In the genomic region with DNA sequence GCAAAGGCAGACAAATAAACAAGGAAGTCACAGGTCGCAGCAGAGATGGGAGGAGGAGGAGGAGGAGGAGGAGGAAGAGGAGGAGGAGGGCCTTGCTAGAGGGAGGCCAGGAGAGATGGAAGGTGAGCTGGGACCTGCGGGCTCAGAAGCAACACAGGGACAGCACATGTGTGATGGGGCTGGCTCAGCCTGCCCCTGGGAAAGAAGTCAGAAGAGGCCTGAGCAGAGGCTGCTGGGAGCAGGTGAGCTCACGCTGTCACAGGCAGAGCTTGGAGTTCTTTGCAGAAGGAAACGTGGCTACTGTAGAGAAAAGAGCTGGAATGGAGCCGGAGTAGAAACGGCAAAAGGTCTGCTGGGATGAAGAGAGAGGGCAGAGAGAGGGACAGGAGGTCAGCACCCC, we compare ENCODE assay signal across 23 mouse cellular contexts.
DNase-seq lines count a peak whose midpoint lies in the region; ATAC-seq and TF ChIP-seq lines count a peak whose summit lies in the region.
"Had no signal": no experiment of that assay in that cellular context is flagged by ENCODE, and none has a peak within 500 bp of the region (broad histone marks: within the 10 kb centered on the region; RNA-seq: fewer than 3 reads in every experiment).

No protein-coding gene starts in this region.

- no peak overlapping the region for H3K4me3 ChIP-seq in heart, embryonic 13.5 days
- H3K4me3 ChIP-seq in intestine, embryonic 15.5 days (replicated peaks), result no peak overlapping the region
- H3K4me3 ChIP-seq in intestine, postnatal 0 days (ENCODE audit: low read depth, low read length), result no peak overlapping the region
- no peak overlapping the region for H3K4me3 ChIP-seq in lung, embryonic 15.5 days
- H3K4me3 ChIP-seq: embryonic facial prominence, embryonic 12.5 days; hindbrain, embryonic 13.5 days; left cerebral cortex, adult 2 months; limb, embryonic 12.5 days; midbrain, embryonic 13.5 days had no signal

- no peaks in the 10 kb centered on the region for H3K9me3 ChIP-seq in heart, embryonic 13.5 days
- no peaks in the 10 kb centered on the region for H3K9me3 ChIP-seq in intestine, embryonic 15.5 days
- no peaks in the 10 kb centered on the region for H3K9me3 ChIP-seq in intestine, postnatal 0 days (ENCODE audit: control insufficient read depth)
- H3K9me3 ChIP-seq in lung, embryonic 15.5 days, result no peaks in the 10 kb centered on the region
- H3K9me3 ChIP-seq: embryonic facial prominence, embryonic 12.5 days; hindbrain, embryonic 13.5 days; limb, embryonic 12.5 days; midbrain, embryonic 13.5 days had no signal

- peaks cover 85% of the 10 kb centered on the region for H3K36me3 ChIP-seq in heart, embryonic 13.5 days
- 0 out of 2 replicates have a peak, but pooled peaks cover 10% of the 10 kb centered on the region for H3K36me3 ChIP-seq in intestine, embryonic 15.5 days
- peaks cover 53% of the 10 kb centered on the region for H3K36me3 ChIP-seq in intestine, postnatal 0 days (ENCODE audit: control insufficient read depth, insufficient read depth)
- H3K36me3 ChIP-seq in lung, embryonic 15.5 days, result peaks cover 51% of the 10 kb centered on the region

- no peak for ATAC-seq in heart, embryonic 13.5 days (ENCODE audit: extremely low read depth, insufficient number of reproducible peaks, low FRiP score, low TSS enrichment)
- peak; percentile 52; the same call in 1 of the 2 replicates for ATAC-seq in intestine, embryonic 15.5 days
- ATAC-seq in intestine, postnatal 0 days, result no peak
- ATAC-seq in lung, embryonic 15.5 days (ENCODE audit: borderline replicate concordance, extremely low read depth, low FRiP score, low TSS enrichment), result 0 out of 2 replicates have a peak, but pooled peaks have one; percentile 23
- ATAC-seq: forebrain, embryonic 14.5 days; lung, postnatal 0 days had no signal

- 31% methylated on average over 6 of the region's 6 CpGs for WGBS in heart, embryonic 13.5 days
- WGBS in intestine, embryonic 15.5 days, result 55% methylated on average over 6 of the region's 6 CpGs
- WGBS in intestine, postnatal 0 days, result 60% methylated on average over 6 of the region's 6 CpGs
- WGBS in lung, embryonic 15.5 days, result 31% methylated on average over 6 of the region's 6 CpGs

- DNase-seq in heart, postnatal 36 days, result no peak
- no peak for DNase-seq in lung, postnatal 25 days (ENCODE audit: low spot score)
- DNase-seq: adrenal gland, postnatal 25 days; B cell, adult 2 months; cerebellum, adult 11-12 months; cerebellum, adult 9-11 months; embryo, embryonic 11 days; gastrocnemius, postnatal 14 days; kidney, adult 18-20 months; kidney, postnatal 10 days; liver, postnatal 0 days had no signal

- peak overlapping the region; percentile 53 for H3K4me2 ChIP-seq in heart, embryonic 13.5 days
- H3K4me2 ChIP-seq in intestine, embryonic 15.5 days (replicated peaks), result no peak overlapping the region
- H3K4me2 ChIP-seq in intestine, postnatal 0 days (replicated peaks; ENCODE audit: low read depth), result no peak overlapping the region
- H3K4me2 ChIP-seq in lung, embryonic 15.5 days, result no peak overlapping the region
- H3K4me2 ChIP-seq: embryonic facial prominence, embryonic 12.5 days; hindbrain, embryonic 13.5 days; limb, embryonic 12.5 days; midbrain, embryonic 13.5 days had no signal

- H3K27me3 ChIP-seq in heart, embryonic 13.5 days (replicated peaks), result no peaks in the 10 kb centered on the region
- H3K27me3 ChIP-seq in intestine, embryonic 15.5 days (replicated peaks), result no peaks in the 10 kb centered on the region
- H3K27me3 ChIP-seq in intestine, postnatal 0 days (replicated peaks; ENCODE audit: control insufficient read depth, insufficient read depth, low read length), result no peaks in the 10 kb centered on the region
- H3K27me3 ChIP-seq in lung, embryonic 15.5 days, result no peaks in the 10 kb centered on the region
- H3K27me3 ChIP-seq: embryonic facial prominence, embryonic 12.5 days; hindbrain, embryonic 13.5 days; limb, embryonic 12.5 days; midbrain, embryonic 13.5 days had no signal

- intact Hi-C loops in heart, postnatal 36 days (cut with DNase I), result no loop called here

- peaks cover 21% of the 10 kb centered on the region for H3K4me1 ChIP-seq in heart, embryonic 13.5 days
- 0 out of 2 replicates have a peak, but pooled peaks cover 4% of the 10 kb centered on the region for H3K4me1 ChIP-seq in intestine, embryonic 15.5 days (replicated peaks)
- no peaks in the 10 kb centered on the region for H3K4me1 ChIP-seq in intestine, postnatal 0 days (replicated peaks; ENCODE audit: control insufficient read depth, insufficient read depth, low read length)
- H3K4me1 ChIP-seq in lung, embryonic 15.5 days, result no peaks in the 10 kb centered on the region
- H3K4me1 ChIP-seq: embryonic facial prominence, embryonic 12.5 days; limb, embryonic 12.5 days; midbrain, embryonic 13.5 days had no signal

- H3K9ac ChIP-seq in heart, embryonic 13.5 days, result peak overlapping the region; percentile 66
- H3K9ac ChIP-seq in intestine, embryonic 15.5 days, result no peak overlapping the region
- no peak overlapping the region for H3K9ac ChIP-seq in intestine, postnatal 0 days (ENCODE audit: low read depth, low read length)
- no peak overlapping the region for H3K9ac ChIP-seq in lung, embryonic 15.5 days
- H3K9ac ChIP-seq: embryonic facial prominence, embryonic 12.5 days; hindbrain, embryonic 13.5 days; limb, embryonic 12.5 days; liver, postnatal 0 days; midbrain, embryonic 13.5 days had no signal

- peak overlapping the region; percentile 91 for H3K27ac ChIP-seq in heart, embryonic 13.5 days (replicated peaks)
- no peak overlapping the region for H3K27ac ChIP-seq in intestine, embryonic 15.5 days
- no peak overlapping the region for H3K27ac ChIP-seq in intestine, postnatal 0 days (ENCODE audit: low read depth, low read length)
- no peak overlapping the region for H3K27ac ChIP-seq in lung, embryonic 15.5 days
- H3K27ac ChIP-seq: embryonic facial prominence, embryonic 12.5 days; hindbrain, embryonic 13.5 days; left cerebral cortex, adult 2 months; limb, embryonic 12.5 days; macrophage; midbrain, embryonic 13.5 days had no signal

- no peak for TF ChIP-seq CTCF in intestine, postnatal 0 days (IDR thresholded peaks at IDR 0.05; ENCODE audit: low read depth)

Comparison
In these comparisons a context has a peak if more than half of its experiments do, and no peak if none do; other contexts are left out.
1. ATAC-seq: peak in intestine, embryonic 15.5 days (single experiment) and lung, embryonic 15.5 days (single experiment); none in heart, embryonic 13.5 days (single experiment) and intestine, postnatal 0 days (single experiment).